Mouse (Mus musculus) kidney, adult 11 months (tissue): Measurements from ENCODE around the gene Orm2.

ENCODE experiments used
- DNase-seq: peaks from one replicate; pipeline ENCODE4 v3.0.0; 2022

The Orm2 gene

GRCm38 (mm10) chr4:63408247-63408646 lies 46.0 kb downstream of the Orm2 start:
- DNase-seq, result no peak

GRCm38 (mm10) chr4:63408649-63409048 lies 46.4 kb downstream of the Orm2 start:
- no peak for DNase-seq

GRCm38 (mm10) chr4:63409317-63409907 lies 47.2 kb downstream of the Orm2 start:
- no peak for DNase-seq

GRCm38 (mm10) chr4:63409908-63410582 lies 47.8 kb downstream of the Orm2 start:
- DNase-seq, result peak; percentile 26

GRCm38 (mm10) chr4:63410583-63410934 lies 48.3 kb downstream of the Orm2 start:
- peak; percentile 89 for DNase-seq

GRCm38 (mm10) chr4:63411222-63411621 lies 49.0 kb downstream of the Orm2 start:
- DNase-seq, result no peak

- DNase-seq, result no peak
Measured at GRCm38 (mm10) chr4:63414951-63415350, 52.7 kb downstream of the Orm2 start.
